Mouse (Mus musculus) midbrain, embryonic 12.5 days (tissue): ENCODE data around the gene Gm28778. TPM values are rescaled to one million over a fixed set of nuclear protein-coding genes. Genes with fewer than 3 reads are reported as not detected.
"Not testable (repeated sequence)": the region's sequence is repeated elsewhere in the genome, so short reads cannot be mapped to it uniquely, and the experiment has no call there.

Experiments
- ATAC-seq: fragments of 200-750 bp; cut with Nextera tagmentation; 2 replicates; pipeline ENCODE4 v1.8.0; 2017; ENCODE audit warnings: low read depth, moderate TSS enrichment, moderate library complexity; ENCODE audit not compliant: low FRiP score
- H3K27ac ChIP-seq: fragments of 300-500 bp; sonication (generic); replicated peaks from 2 replicates; pipeline ENCODE4 v1.5.1; 2016; ENCODE audit warnings: mild to moderate bottlenecking
- H3K27me3 ChIP-seq: fragments of 300-500 bp; sonication (generic); 2 replicates; pipeline ENCODE4 v1.6.1; 2016; ENCODE audit warnings: mild to moderate bottlenecking
- H3K36me3 ChIP-seq: fragments of 300-500 bp; sonication (generic); 2 replicates; pipeline ENCODE4 v1.6.1; 2016
- H3K4me1 ChIP-seq: fragments of 300-500 bp; sonication (generic); 2 replicates; pipeline ENCODE4 v1.6.1; 2016
- H3K4me2 ChIP-seq: fragments of 300-500 bp; sonication (generic); replicated peaks from 2 replicates; pipeline ENCODE4 v1.6.1; 2016; ENCODE audit warnings: mild to moderate bottlenecking, moderate library complexity
- H3K4me3 ChIP-seq: fragments of 300-500 bp; sonication (generic); 2 replicates; pipeline ENCODE4 v1.5.1; 2016; ENCODE audit warnings: mild to moderate bottlenecking
- H3K9ac ChIP-seq: fragments of 300-500 bp; sonication (generic); replicated peaks from 2 replicates; pipeline ENCODE4 v1.6.1; 2016; ENCODE audit warnings: mild to moderate bottlenecking, moderate library complexity
- H3K9me3 ChIP-seq: fragments of 300-500 bp; sonication (generic); 2 replicates; pipeline ENCODE4 v1.6.1; 2016; ENCODE audit warnings: mild to moderate bottlenecking
- WGBS: fragments of 180-500 bp; shearing (Covaris S2); methylation state at CpG from one replicate; pipeline ENCODE4 v1.1.7; 2016; 5-methylcytosine and 5-hydroxymethylcytosine counted together
- polyA plus RNA-seq: library from polyadenylated mRNA; unstranded; fragments of >200 nt; fragmentation: Nextera tagmentation; extraction: Ambion mirVana; gene quantifications from 2 replicates; pipeline ENCODE4 v1.2.1, GENCODE M21; 2016

Gene Gm28778
- not detected in 2 replicates for polyA plus RNA-seq

- Histone ChIP-seq H3K36me3 (0 out of 2 replicates have a peak, but pooled peaks cover 9% of the 10 kb centered on the region), H3K9me3 (no peaks in the 10 kb centered on the region), H3K27me3 (no peaks in the 10 kb centered on the region), H3K9ac (peak within 1 kb of the TSS; percentile 79), H3K4me3 (peak within 1 kb of the TSS; percentile 84), H3K27ac (peak within 1 kb of the TSS; percentile 88), H3K4me1 (peaks cover 10% of the 10 kb centered on the region), H3K4me2 (peak within 1 kb of the TSS; percentile 64)
- ATAC-seq: peak; percentile 100
- WGBS: under 1% methylated on average over 66 of the region's 66 CpGs
Measured at GRCm38 (mm10) chr1:53296581-53297383, at the start of gene Gm28778, which contains the start of the genes Pms1 and Ormdl1. Gene Gm28778, plus strand, starts transcription at chr1:53297111. Gene Pms1, minus strand, starts transcription at chr1:53297018. Gene Ormdl1, plus strand, starts transcription at chr1:53297095.

- H3K27ac ChIP-seq, H3K36me3 ChIP-seq, H3K27me3 ChIP-seq, H3K4me1 ChIP-seq, H3K4me2 ChIP-seq, H3K9me3 ChIP-seq, ATAC-seq, H3K9ac ChIP-seq, H3K4me3 ChIP-seq: not testable (repeated sequence)
Measured at GRCm38 (mm10) chr1:53264958-53265612, 31.8 kb upstream of the Gm28778 start.

DNA sequence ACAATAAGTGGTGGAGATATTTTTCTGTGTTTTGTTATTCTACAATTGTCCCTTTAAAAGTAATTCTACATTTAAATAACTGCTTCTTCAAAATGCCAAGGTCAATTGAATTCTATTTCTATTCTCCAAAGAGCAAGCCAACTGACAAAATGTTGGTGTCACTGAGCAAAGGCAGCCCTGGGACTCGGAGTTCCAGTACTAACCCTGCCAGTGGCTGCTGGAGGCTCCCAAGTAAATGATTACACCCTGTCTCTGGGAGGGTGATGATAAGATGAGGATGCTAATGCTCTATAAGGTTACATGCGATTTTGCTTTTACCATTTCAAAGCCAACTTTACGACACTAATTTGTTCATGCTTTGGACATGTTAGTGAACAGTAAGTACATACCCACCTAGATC lies 27.0 kb upstream of the Gm28778 start:
- 84% methylated on average over 3 of the region's 3 CpGs for WGBS
- Histone ChIP-seq H3K4me1 (no peaks in the 10 kb centered on the region), H3K27ac (no peak overlapping the region), H3K4me2 (no peak overlapping the region), H3K27me3 (no peaks in the 10 kb centered on the region), H3K36me3 (peaks cover 5% of the 10 kb centered on the region), H3K4me3 (no peak overlapping the region), H3K9ac (no peak overlapping the region), H3K9me3 (no peaks in the 10 kb centered on the region)
- no peak for ATAC-seq

- ATAC-seq: no peak
- H3K27me3 ChIP-seq: no peaks in the 10 kb centered on the region
Measured at GRCm38 (mm10) chr1:53272646-53273045, 24.3 kb upstream of the Gm28778 start.

DNA sequence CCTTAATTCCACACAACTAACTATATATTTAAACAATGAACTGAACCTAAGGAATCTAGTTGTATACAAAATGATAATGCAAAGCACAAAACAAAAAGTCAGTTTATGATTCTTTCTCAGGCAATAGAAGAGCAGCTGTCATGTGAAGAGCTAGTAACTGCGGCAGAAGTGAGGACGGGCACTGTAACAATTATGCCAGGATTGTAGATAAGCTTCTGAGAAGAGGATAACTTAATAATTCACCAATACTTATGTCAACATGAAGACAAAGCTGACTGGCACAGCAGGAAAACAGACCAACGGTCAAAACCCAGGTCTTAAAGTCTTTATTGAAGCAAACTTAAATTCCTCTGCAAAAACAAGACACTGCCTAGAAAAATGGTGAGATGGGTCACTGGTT lies 5.7 kb upstream of the Gm28778 start:
- H3K27ac ChIP-seq: no peak overlapping the region
- no peaks in the 10 kb centered on the region for H3K27me3 ChIP-seq
- 89% methylated on average over 3 of the region's 3 CpGs for WGBS
- ATAC-seq: no peak
- no peak overlapping the region for H3K9ac ChIP-seq
- H3K9me3 ChIP-seq: no peaks in the 10 kb centered on the region
- H3K4me1 ChIP-seq: peaks cover 3% of the 10 kb centered on the region; the same call in 1 of the 2 replicates
- H3K36me3 ChIP-seq: no peaks in the 10 kb centered on the region
- H3K4me2 ChIP-seq: no peak overlapping the region
- no peak overlapping the region for H3K4me3 ChIP-seq

More at GRCm38 (mm10) chr1:53272646-53273045, 24.3 kb upstream of the Gm28778 start:
- H3K27ac ChIP-seq: no peak overlapping the region
- H3K4me2 ChIP-seq: no peak overlapping the region
- no peaks in the 10 kb centered on the region for H3K9me3 ChIP-seq
- no peak overlapping the region for H3K9ac ChIP-seq
- no peak overlapping the region for H3K4me3 ChIP-seq
- no peaks in the 10 kb centered on the region for H3K36me3 ChIP-seq
- H3K4me1 ChIP-seq: no peaks in the 10 kb centered on the region

- 92% methylated on average over 4 of the region's 4 CpGs for WGBS
- Histone ChIP-seq H3K27me3 (no peaks in the 10 kb centered on the region), H3K4me1 (peaks cover 10% of the 10 kb centered on the region), H3K27ac (no peak overlapping the region), H3K36me3 (0 out of 2 replicates have a peak, but pooled peaks cover 12% of the 10 kb centered on the region), H3K9me3 (no peaks in the 10 kb centered on the region), H3K4me2 (no peak overlapping the region), H3K4me3 (no peak overlapping the region), H3K9ac (no peak overlapping the region)
- no peak for ATAC-seq
Measured at GRCm38 (mm10) chr1:53300506-53300905, 3.6 kb downstream of the Gm28778 start.

DNA sequence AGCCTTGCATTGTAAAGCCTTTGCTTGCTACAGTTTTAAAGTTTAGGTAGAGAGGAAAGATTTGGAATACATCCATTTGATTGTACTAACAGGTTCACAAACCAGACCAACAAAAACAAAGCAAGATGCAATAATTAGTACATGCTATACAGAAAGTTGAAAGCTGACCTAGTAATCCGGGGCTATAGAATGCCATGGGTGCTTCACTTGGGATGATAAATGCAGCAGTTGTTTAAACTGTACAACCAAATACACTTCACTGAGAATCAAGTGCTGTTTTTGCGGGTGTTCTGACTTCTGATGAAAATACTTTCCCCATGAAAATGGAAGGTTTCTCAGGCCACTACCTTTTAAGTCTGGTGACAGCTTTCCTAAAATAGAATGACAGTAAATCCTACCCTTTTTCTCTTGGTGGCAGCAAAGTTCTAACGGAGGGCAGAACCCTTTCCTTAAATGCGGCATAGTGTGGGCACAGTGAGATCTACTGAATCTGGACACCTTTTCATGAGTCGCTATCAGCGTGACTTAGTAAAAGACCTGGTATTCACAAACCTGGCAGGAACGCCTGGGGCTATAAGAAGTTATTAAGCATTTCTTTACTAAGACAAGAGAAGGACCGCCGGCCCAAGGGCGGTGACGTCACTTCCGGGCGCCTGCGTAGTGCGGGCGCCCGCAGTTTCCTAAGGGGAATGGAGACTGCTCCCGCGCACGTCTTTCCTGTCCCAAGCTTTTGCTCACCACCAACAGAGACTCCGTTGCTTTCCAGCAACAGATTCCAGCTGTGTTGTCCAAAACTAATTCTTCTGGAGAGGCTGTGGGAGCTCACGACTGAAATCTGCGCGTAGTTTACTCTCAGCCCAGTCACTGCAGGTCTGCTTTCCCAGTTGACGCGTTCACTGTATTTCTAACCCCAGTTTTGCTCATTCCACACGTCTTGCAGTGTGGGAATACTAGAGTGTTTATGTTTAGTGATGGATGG lies 16.4 kb downstream of the Gm28778 start, which contains the start of gene Osgepl1:
TSS of gene Osgepl1 (plus strand) at position 636 of the 979 bp plus-strand sequence.
- Histone ChIP-seq H3K9ac (peak within 1 kb of the TSS; percentile 80), H3K27me3 (no peaks in the 10 kb centered on the region), H3K9me3 (no peaks in the 10 kb centered on the region), H3K4me3 (peak within 1 kb of the TSS; percentile 71), H3K4me2 (peak within 1 kb of the TSS; percentile 62), H3K27ac (peak within 1 kb of the TSS; percentile 82), H3K36me3 (0 out of 2 replicates have a peak, but pooled peaks cover 11% of the 10 kb centered on the region), H3K4me1 (no peaks in the 10 kb centered on the region)
- ATAC-seq: peak; percentile 98
- 2% methylated on average over 27 of the region's 27 CpGs for WGBS

DNA sequence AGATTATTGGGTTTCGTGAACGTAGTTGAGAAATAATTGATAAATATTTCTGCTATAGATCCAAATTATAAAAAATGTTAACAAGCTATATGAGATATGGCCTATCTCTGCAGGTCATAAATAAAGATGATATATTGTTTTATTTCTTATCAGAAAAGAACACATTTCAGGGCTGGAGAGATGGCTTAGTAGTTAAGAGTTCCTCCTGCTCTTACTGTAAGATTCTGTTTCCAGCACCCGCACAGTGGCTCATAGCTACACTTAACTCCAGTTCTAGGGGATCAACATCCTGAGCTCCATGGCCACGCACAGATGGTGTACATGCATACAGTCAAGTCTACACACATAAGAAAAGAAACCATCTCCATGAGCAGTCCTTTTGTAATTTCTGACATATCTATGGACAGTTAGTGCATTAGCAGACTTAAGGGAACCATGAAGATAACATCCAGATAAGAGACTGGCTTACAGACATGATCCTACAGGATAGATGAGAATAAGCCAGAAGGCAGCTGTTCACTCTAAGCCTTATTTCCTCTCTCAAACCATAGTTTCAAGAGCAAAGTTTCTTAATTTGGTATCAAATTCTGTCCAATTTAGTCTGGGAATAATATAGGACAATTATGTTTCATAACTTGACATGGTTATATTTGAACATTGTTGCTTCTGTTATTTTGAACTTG lies 24.9 kb downstream of the Gm28778 start:
- Histone ChIP-seq H3K9ac (no peak overlapping the region), H3K36me3 (peaks cover 27% of the 10 kb centered on the region)
- 95% methylated on average over 4 of the region's 4 CpGs for WGBS

DNA sequence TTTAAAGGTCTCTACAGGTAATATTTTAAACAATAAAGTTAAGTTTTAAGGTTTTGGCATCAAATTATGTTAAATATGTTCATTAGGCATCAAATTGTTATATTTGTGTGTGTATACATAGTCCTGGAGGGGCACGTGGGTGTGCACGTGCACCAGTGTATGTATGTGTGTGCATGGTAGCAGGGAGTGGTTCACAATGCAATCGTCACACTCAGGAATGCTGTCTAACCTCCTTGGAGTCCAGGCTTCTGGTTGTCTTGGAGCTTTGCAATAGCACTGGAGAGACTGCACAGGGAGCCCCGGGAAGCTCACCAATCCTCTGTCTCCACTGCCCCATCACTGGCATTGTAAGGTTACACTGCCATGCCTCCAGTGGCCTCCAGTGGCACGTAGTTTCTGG lies 26.3 kb downstream of the Gm28778 start:
- H3K4me2 ChIP-seq: no peak overlapping the region
- no peak overlapping the region for H3K9ac ChIP-seq
- WGBS: 93% methylated on average over 5 of the region's 5 CpGs
- ATAC-seq: no peak
- no peaks in the 10 kb centered on the region for H3K4me1 ChIP-seq
- H3K27ac ChIP-seq: no peak overlapping the region
- peaks cover 19% of the 10 kb centered on the region for H3K36me3 ChIP-seq
- no peaks in the 10 kb centered on the region for H3K27me3 ChIP-seq
- H3K9me3 ChIP-seq: no peaks in the 10 kb centered on the region
- H3K4me3 ChIP-seq: no peak overlapping the region

More for the DNA sequence above, 24.9 kb downstream of the Gm28778 start:
- Histone ChIP-seq H3K4me2 (no peak overlapping the region), H3K4me1 (no peaks in the 10 kb centered on the region), H3K4me3 (no peak overlapping the region), H3K27me3 (no peaks in the 10 kb centered on the region), H3K9me3 (no peaks in the 10 kb centered on the region), H3K27ac (no peak overlapping the region)
- ATAC-seq: no peak

GRCm38 (mm10) chr1:53324277-53324676 lies 27.4 kb downstream of the Gm28778 start:
- Histone ChIP-seq H3K27me3 (no peaks in the 10 kb centered on the region), H3K9ac (no peak overlapping the region), H3K27ac (no peak overlapping the region), H3K36me3 (peaks cover 19% of the 10 kb centered on the region), H3K4me1 (no peaks in the 10 kb centered on the region), H3K9me3 (no peaks in the 10 kb centered on the region), H3K4me3 (no peak overlapping the region), H3K4me2 (no peak overlapping the region)
- WGBS: 92% methylated on average over 1 of the region's 1 CpGs
- ATAC-seq: no peak
